17 mouse cellular contexts compared by ENCODE assay signal in the genomic region with DNA sequence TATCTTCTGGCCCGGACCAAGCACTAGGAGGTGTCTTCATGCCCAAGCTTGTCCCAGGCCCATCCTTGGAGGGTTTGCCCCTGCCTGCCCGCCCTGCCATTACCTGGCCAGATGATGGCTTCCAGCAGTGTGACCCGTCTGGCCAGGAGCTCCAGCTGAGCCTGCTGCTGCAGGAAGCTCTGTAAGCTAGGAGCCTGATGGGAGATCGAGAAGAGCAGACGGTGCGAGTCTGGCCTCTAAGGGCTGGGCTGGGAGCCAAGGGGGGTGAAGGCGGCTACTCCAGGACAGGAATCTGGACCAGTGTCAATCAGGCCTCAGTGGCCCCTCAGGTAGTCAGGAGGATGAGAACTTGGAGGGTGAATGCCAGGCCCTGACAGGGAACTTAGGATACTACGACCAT. TPM values are rescaled to one million over a fixed set of nuclear protein-coding genes. Genes with fewer than 3 reads are reported as not detected.
"Had no signal": no experiment of that assay in that cellular context is flagged by ENCODE, and none has a peak within 500 bp of the region (broad histone marks: within the 10 kb centered on the region; RNA-seq: fewer than 3 reads in every experiment).

No protein-coding gene starts in this region.

- H3K4me1 ChIP-seq: limb, embryonic 12.5 days; midbrain, embryonic 15.5 days had no signal

- H3K4me2 ChIP-seq: limb, embryonic 12.5 days; limb, embryonic 15.5 days; liver, embryonic 11.5 days; lung, embryonic 14.5 days; midbrain, embryonic 12.5 days; midbrain, embryonic 15.5 days had no signal

- H3K4me3 ChIP-seq: limb, embryonic 12.5 days; limb, embryonic 15.5 days; midbrain, embryonic 12.5 days; midbrain, embryonic 15.5 days had no signal

- H3K36me3 ChIP-seq: midbrain, embryonic 15.5 days had no signal

- ATAC-seq: liver, postnatal 0 days; lung, postnatal 0 days; midbrain, embryonic 15.5 days had no signal

- H3K9me3 ChIP-seq: limb, embryonic 12.5 days; limb, embryonic 15.5 days; midbrain, embryonic 12.5 days; midbrain, embryonic 15.5 days had no signal

- H3K27me3 ChIP-seq: limb, embryonic 12.5 days; limb, embryonic 15.5 days; midbrain, embryonic 12.5 days; midbrain, embryonic 15.5 days had no signal

- DNase-seq: kidney, adult 11 months; kidney, adult 8-10 months; kidney, postnatal 14 days; kidney, postnatal 4 days; left cerebral cortex, postnatal 4 days; liver, postnatal 0 days; lung, embryonic 14.5 days; thymus, postnatal 25 days had no signal

- H3K9ac ChIP-seq: limb, embryonic 12.5 days; limb, embryonic 15.5 days; liver, embryonic 14.5 days; liver, postnatal 0 days; lung, embryonic 14.5 days; midbrain, embryonic 12.5 days; midbrain, embryonic 15.5 days had no signal

- H3K27ac ChIP-seq: limb, embryonic 12.5 days; limb, embryonic 15.5 days; liver, embryonic 14.5 days; macrophage; midbrain, embryonic 12.5 days; midbrain, embryonic 15.5 days had no signal

RNA-seq across cellular contexts. Expression of a gene that starts 51.5 kb away (rescaled TPM):
- total RNA-seq: megakaryocyte, adult 5-6 weeks had no signal
- polyA plus RNA-seq: macrophage had no signal
